Mouse (Mus musculus) ES-E14 (cell line): Measurements from ENCODE around the gene Abca7. TPM values are rescaled to one million over a fixed set of nuclear protein-coding genes. Genes with fewer than 3 reads are reported as not detected.

Experiments
- DNase-seq: peaks from one replicate; pipeline ENCODE4 v3.0.0-alpha.2; 2013; ENCODE audit warnings: low read depth, low spot score
- H3K27ac ChIP-seq: 2 replicates; pipeline ENCODE4 v1.5.1; 2012; ENCODE audit warnings: low read depth, mild to moderate bottlenecking, low read length, moderate library complexity, mixed read lengths; ENCODE audit not compliant: poor library complexity, insufficient read depth, severe bottlenecking
- H3K36me3 ChIP-seq: 2 replicates; pipeline ENCODE4 v1.6.1; 2012; ENCODE audit warnings: mild to moderate bottlenecking, low read length, moderate library complexity, mixed read lengths; ENCODE audit not compliant: control insufficient read depth, poor library complexity, insufficient read depth, severe bottlenecking
- H3K4me1 ChIP-seq, 2 experiments: fragments of 150-350 bp in 1 of 2; sonication (generic) in 1 of 2; 2 replicates each; pipeline ENCODE4 v1.6.1; 2012; ENCODE audit warnings: low read length in 2 of 2, mild to moderate bottlenecking in 1 of 2, mixed read lengths in 1 of 2; ENCODE audit not compliant: control insufficient read depth in 2 of 2, insufficient read depth in 2 of 2, poor library complexity in 1 of 2
- H3K4me3 ChIP-seq, 2 experiments: fragments of 150-350 bp in 1 of 2; sonication (generic) in 1 of 2; 2 replicates each; pipeline ENCODE4 v1.5.1; 2012; ENCODE audit warnings: low read length in 2 of 2, low read depth in 1 of 2, mild to moderate bottlenecking in 1 of 2, mixed read lengths in 1 of 2; ENCODE audit not compliant: insufficient read depth in 1 of 2, poor library complexity in 1 of 2, severe bottlenecking in 1 of 2
- H3K9ac ChIP-seq: 2 replicates; pipeline ENCODE4 v1.6.1; 2012; ENCODE audit warnings: low read depth, mild to moderate bottlenecking, low read length, mixed read lengths; ENCODE audit not compliant: poor library complexity, insufficient read depth, severe bottlenecking
- H3K9me3 ChIP-seq: fragments of 150-350 bp; sonication (generic); 2 replicates; pipeline ENCODE4 v1.6.1; 2012; ENCODE audit warnings: low read depth, mild to moderate bottlenecking, low read length; ENCODE audit not compliant: control insufficient read depth, insufficient read depth
- CHD2 ChIP-seq: IDR thresholded peaks from 2 replicates; pipeline ENCODE4 v1.6.1; 2014; ENCODE audit warnings: mild to moderate bottlenecking, low read depth, low read length, inconsistent platforms
- HCFC1 ChIP-seq: IDR thresholded peaks from 2 replicates; pipeline ENCODE4 v1.6.1; 2012; ENCODE audit warnings: low read length, inconsistent platforms, borderline replicate concordance; ENCODE audit not compliant: insufficient read depth
- MAFK ChIP-seq: IDR thresholded peaks from 2 replicates; pipeline ENCODE4 v1.6.1; 2014; ENCODE audit warnings: mild to moderate bottlenecking, low read depth, low read length, inconsistent platforms; ENCODE audit not compliant: insufficient read depth
- ZC3H11A ChIP-seq: IDR thresholded peaks from 2 replicates; pipeline ENCODE4 v1.6.1; 2012; ENCODE audit warnings: low read depth, mild to moderate bottlenecking, inconsistent platforms, low read length, borderline replicate concordance
- ZNF384 ChIP-seq: IDR thresholded peaks from 2 replicates; pipeline ENCODE4 v1.6.1; 2012; ENCODE audit warnings: low read depth, low read length, inconsistent platforms
- in situ Hi-C, 2 experiments: fragments of 600-800 bp; cut with MboI; formaldehyde crosslinking; loops; one replicate each; pipeline ENCODE4 v1.15.1; 2025; ENCODE audit warnings: low sequenced_read_pairs in 2 of 2, inconsistent platforms in 1 of 2; ENCODE audit not compliant: unreplicated experiment in 2 of 2
- total RNA-seq: library from RNA; depleted of rRNA; stranded (reverse); fragments of 300-350 nt; gene quantifications from 2 replicates; pipeline ENCODE4 v1.2.3, GENCODE M21; 2012

The Abca7 gene
- total RNA-seq, 1 experiment, result 8.8 TPM

DNA sequence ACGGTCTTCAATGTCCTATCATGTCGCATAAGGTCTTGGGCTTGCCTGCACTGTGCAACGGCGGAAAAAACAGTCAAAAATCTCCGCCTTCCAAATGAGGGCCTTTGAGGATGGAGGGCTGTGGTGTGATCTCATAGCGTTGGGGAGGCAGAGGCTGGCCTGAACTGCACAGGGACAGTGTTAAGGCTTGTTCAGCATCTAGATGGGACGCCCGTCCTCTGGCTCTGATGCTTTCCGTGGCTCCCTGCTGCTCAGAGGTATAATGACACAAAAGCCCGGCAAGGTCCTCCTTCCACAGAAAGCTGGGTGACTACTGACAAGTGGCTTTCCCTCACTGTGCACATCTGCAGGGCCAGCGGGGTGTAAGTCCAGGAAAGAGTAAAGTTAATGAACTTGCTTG lies 23.9 kb downstream of the Abca7 start:
- Histone ChIP-seq H3K27ac (no peak overlapping the region), H3K4me1 (peaks cover 0 to 35% of the 10 kb centered on the region in 2 experiments; a peak in 3 of 4 replicates), H3K4me3 (peak overlapping the region; percentile 2 to 16; a peak in 2 of 4 replicates), H3K9ac (no peak overlapping the region), H3K9me3 (no peaks in the 10 kb centered on the region), H3K36me3 (peaks cover 3% of the 10 kb centered on the region; the same call in 1 of the 2 replicates)
- TF ChIP-seq HCFC1 (no peak), MAFK (no peak), ZC3H11A (no peak), ZNF384 (no peak), CHD2 (no peak)
- DNase-seq, result no peak
- in situ Hi-C loops, result no loop called here

DNA sequence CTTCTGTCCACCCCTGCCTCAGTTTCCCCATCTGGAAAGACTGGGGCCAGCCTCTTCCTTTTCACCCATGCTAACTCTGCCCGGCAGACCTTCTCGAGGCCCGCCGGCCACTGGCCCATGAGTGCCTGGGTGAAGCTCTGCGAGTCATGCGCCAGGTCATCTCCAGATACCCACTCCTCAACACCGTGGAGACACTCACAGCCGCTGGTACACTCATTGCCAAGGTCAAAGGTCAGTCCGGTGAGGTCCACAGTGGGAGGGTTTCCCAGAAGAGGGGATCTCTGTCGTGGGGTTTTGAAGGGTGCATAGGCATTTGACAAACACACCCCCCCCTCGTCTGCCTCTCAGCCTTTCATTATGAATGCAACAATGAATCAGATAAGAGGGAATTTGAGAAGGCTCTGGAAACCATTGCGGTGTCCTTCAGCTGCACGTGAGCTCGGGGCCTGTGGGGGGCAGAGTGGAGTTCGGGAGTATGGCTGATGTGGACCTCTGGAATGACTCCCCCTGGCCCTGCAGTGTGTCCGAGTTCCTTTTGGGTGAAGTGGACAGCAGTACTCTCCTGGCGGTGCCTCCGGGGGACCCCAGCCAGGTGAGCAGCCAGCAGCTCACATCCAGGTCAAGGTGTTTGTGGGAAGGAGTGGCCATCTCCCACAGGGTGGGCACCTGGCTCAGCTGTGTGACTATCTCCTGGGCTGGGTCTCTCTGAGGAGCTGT lies 24.5 kb downstream of the Abca7 start:
- Histone ChIP-seq H3K9me3 (no peaks in the 10 kb centered on the region), H3K27ac (no peak overlapping the region), H3K4me3 (no peak overlapping the region), H3K9ac (no peak overlapping the region), H3K36me3 (peaks cover 3% of the 10 kb centered on the region; the same call in 1 of the 2 replicates), H3K4me1 (peaks cover 0 to 39% of the 10 kb centered on the region in 2 experiments; a peak in 3 of 4 replicates)
- TF ChIP-seq ZC3H11A (no peak), HCFC1 (no peak), MAFK (no peak), CHD2 (no peak), ZNF384 (no peak)
- DNase-seq, result no peak
- in situ Hi-C loops, result no loop called here

DNA sequence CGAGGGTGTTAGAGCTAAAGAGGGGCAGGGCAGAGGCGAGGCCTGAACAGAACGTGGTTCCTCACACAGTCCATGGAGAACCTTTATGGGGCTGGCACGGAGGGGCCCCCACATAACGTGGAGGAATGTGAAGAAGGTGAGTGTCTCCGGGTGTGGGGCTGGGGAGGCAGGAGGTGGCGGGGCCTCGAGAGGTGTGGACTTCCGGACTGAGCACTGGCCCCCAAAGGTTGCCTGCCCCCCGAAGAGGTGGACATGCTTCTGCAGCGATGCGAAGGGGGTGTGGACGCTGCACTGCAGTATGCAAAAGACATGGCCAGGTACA lies 25.0 kb downstream of the Abca7 start:
- Histone ChIP-seq H3K27ac (no peak overlapping the region), H3K9me3 (no peaks in the 10 kb centered on the region), H3K4me3 (no peak overlapping the region), H3K9ac (no peak overlapping the region), H3K4me1 (peaks cover 0 to 43% of the 10 kb centered on the region in 2 experiments; a peak in 3 of 4 replicates), H3K36me3 (peaks cover 3% of the 10 kb centered on the region; the same call in 1 of the 2 replicates)
- DNase-seq, result no peak
- TF ChIP-seq ZC3H11A, result no peak
- no peak for TF ChIP-seq HCFC1
- TF ChIP-seq MAFK, result no peak
- no peak for TF ChIP-seq CHD2
- TF ChIP-seq ZNF384, result no peak
- in situ Hi-C loops, result no loop called here

DNA sequence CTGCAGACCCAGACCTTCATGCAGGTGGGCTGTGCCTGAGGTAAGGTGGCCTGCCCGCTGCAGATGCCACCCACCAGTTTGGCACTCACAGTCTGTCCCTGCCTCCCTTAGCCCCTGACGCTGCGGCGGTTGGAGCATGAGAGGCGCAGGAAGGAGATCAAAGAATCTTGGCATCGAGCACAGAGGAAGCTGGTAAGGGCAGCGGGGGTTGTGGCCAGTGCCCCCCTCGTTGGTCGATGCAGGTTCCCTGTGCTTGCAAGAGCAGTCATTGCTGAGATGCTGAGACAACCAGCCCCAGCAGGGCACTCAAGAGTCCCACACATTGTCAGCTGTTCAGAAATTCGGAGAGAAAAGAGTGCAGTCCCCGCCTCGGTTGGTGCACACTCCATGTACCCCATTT lies 25.9 kb downstream of the Abca7 start:
- Histone ChIP-seq H3K36me3 (peaks cover 3% of the 10 kb centered on the region; the same call in 1 of the 2 replicates), H3K4me1 (peaks cover 0 to 44% of the 10 kb centered on the region in 2 experiments; a peak in 3 of 4 replicates), H3K27ac (no peak overlapping the region), H3K4me3 (no peak overlapping the region), H3K9me3 (no peaks in the 10 kb centered on the region), H3K9ac (no peak overlapping the region)
- in situ Hi-C loops, result no loop called here
- TF ChIP-seq CHD2, result no peak
- no peak for TF ChIP-seq ZC3H11A
- no peak for TF ChIP-seq HCFC1
- no peak for DNase-seq
